Mouse (Mus musculus) embryonic stem cell, embryonic (primary cell): ENCODE data around the gene Osbpl7.

Experiments
- CTCF ChIA-PET, 4 experiments: fragments of 300-600 bp in 2 of 4; fragments of 350-600 bp in 2 of 4; sonication (Branson Sonifier 250); formaldehyde crosslinking; loops; one replicate each; lab custom pipeline; 2022; ENCODE audit warnings: inconsistent platforms in 2 of 4; lab: Charles Lee
- POLR2A ChIA-PET, 4 experiments: fragments of 300-600 bp in 2 of 4; fragments of 350-600 bp in 2 of 4; sonication (Branson Sonifier 250); formaldehyde crosslinking; loops; one replicate each; lab custom pipeline; 2022; ENCODE audit warnings: antibody characterized with exemption in 4 of 4, inconsistent platforms in 1 of 4; lab: Charles Lee

Gene Osbpl7

DNA sequence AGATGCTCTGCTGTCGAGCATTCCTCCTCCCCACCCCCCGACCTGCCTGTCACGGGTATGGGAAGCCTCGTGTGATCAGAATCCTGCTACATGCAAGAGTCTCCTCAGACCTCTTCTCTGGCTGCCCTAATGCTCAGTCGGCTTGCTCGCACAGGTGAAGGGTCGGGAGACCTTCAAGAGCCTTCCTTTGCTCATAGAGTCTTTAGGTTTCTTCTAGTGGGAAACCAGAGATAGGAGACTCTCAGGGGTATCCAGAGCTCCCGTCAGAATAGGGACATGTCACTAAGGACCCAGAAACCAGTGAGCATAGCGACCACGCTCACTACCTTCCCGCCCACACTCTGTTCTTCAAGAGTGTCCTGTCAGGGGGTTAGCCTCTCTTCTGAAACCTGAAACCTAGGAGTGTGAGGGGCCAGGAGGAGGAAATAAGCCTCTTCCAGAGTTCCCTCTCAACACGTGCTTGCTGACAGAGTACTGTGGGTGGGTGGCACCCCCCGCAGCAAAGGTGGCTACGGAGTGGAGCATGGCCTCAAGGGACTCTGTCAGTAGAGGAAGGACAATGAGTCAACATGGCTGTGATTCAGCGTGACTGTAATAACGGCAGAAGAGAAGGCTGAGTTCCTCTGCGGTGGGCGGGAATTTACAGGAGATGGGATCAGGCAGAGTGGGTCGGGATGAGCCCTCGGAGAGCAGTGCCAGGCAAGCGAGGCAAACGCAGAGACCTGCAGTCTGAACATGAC lies 33.1 kb downstream of the Osbpl7 start:
- ChIA-PET CTCF (interaction anchor here (0.6 to 3.1 kb wide), 15 partner anchors 9 to 805 kb away, joined by 3 to 11 read pairs (median 3); partner anchors contain the start of gene Tbx21 (in 1 of the 4)), POLR2A (interaction anchor here in 3 of 4 experiments (0.6 to 7.3 kb wide), 39 partner anchors 10 to 386 kb away, joined by 3 to 83 read pairs (median 12); partner anchors contain the start of genes Kpnb1 (in 2 of the 3), Tbx21 (in 2 of the 3), Mrpl10 (in 1 of the 3) and Osbpl7 (in 1 of the 3))

DNA sequence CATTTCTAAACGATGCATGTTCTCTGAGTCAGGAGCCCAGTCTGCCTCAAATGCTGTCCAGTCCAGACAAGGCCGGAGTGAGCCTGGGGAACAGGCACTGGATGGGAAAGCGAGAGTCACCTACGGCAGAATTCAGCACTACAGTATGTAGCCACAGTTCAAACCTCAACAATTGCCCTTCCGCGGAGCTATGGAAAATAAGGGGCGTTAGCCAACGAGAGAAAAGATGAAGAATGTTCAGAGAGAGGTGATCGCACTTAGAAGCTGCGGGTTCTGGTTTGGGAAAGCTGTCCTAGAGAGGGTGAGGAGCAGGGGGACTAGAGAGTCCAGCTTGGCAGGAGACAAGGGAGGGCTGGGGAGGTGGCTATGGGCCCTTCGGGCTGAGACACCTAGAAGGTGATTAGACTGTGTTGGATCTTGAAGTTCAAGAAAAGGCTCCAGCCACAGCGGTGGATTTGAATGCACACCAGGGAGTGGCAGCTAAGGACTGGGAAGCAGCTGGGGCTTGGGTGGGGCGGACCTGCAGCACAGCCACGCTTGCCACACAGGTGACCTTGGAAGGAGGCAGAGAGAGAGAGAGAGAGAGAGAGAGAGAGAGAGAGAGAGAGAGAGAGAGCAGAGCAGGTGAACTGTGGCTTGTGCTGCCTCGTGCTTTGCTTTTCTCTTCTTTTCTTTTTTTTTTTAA lies 34.5 kb downstream of the Osbpl7 start:
- ChIA-PET CTCF (interaction anchor here (0.6 to 3.1 kb wide), 24 partner anchors 10 to 1834 kb away, joined by 3 to 11 read pairs (median 3); no protein-coding TSS in a partner anchor), POLR2A (interaction anchor here (0.6 to 7.3 kb wide), 93 partner anchors 9 to 1509 kb away, joined by 3 to 83 read pairs (median 6); partner anchors contain the start of genes Cdk5rap3 (in 2 of the 4), Kpnb1 (in 2 of the 4), Tbkbp1 (in 2 of the 4) and Tbx21 (in 2 of the 4))

DNA sequence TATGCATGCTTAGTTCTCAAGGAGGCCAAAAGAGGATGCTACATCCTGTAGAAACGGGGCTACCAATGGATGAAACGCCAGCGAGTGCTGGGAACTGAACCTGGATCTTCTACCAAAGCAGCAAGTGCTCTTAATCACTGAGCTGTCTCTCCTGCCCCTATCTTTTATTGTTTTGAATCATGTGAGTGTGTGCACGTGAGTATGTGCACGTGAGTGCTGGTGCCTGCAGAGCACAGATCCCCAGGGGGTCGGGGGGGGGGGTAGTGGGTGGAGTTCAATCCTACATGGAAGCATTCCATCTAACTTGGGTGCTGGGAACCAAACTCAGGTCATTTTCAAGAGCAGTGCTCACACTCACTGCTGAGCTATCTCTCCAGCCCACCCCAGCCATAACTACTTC lies 35.9 kb downstream of the Osbpl7 start:
- ChIA-PET POLR2A (interaction anchor here in 3 of 4 experiments (0.6 to 7.3 kb wide), 116 partner anchors 8 to 928 kb away, joined by 3 to 83 read pairs (median 5); partner anchors contain the start of genes Tbx21 (in 3 of the 3), Cdk5rap3 (in 2 of the 3), Kpnb1 (in 2 of the 3) and Lrrc46 (in 2 of the 3)), CTCF (interaction anchor here (0.6 to 2.2 kb wide), 16 partner anchors 12 to 303 kb away, joined by 3 to 10 read pairs (median 3); partner anchors contain the start of genes Kpnb1 (in 1 of the 4) and Tbx21 (in 1 of the 4))

DNA sequence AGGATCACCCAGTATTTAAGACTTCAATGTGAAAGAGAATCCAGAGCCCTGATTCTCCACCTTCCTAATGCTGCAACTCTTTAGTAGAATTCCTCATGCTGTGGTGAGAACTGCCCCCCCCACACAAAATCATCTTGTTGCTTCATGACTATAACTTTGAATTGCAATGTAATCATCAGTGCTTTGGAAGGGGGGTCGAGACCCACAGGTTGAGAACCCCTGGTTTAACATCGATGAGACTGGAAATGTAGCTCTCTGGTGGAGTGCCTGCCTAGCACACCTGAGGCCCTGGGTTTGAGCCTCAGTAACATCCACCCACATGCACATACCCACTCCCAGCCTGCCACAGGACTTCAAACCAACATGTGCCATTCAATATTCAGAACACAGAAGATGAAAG lies 44.2 kb downstream of the Osbpl7 start:
- POLR2A ChIA-PET: interaction anchor here in 2 of 4 experiments (1.7 to 7.2 kb wide), 4 partner anchors 10 to 58 kb away, joined by 3 to 83 read pairs (median 6); partner anchors contain the start of gene Tbx21 (in 1 of the 2)
- CTCF ChIA-PET: interaction anchor here in 2 of 4 experiments (0.6 to 1.0 kb wide), 3 partner anchors 11 to 710 kb away, joined by 3 to 5 read pairs (median 5); no protein-coding TSS in a partner anchor

DNA sequence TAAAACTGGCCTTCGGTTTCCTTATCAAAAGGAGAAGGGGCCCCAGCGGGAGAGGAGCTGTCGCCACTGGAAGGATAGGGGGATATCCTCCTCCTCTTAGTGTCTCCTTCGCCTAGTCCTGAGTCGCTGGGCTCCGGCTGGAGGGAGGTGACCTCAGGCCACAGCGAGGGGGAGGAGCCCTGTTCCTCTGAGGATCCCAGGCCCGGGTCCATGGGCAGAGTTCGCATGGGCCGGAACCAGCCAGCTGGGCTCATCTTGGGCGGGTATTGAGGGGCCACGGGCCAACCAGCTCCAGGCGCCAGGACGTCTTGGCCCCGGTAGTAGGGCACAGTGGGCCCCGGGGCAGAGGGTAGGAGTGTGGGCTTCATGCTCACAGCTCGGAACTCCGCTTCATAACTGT lies 48.4 kb downstream of the Osbpl7 start:
- ChIA-PET CTCF (interaction anchor here in 2 of 4 experiments (0.6 to 2.7 kb wide), 7 partner anchors 12 to 237 kb away, joined by 3 to 8 read pairs (median 4); partner anchors contain the start of gene Tbx21 (in 1 of the 2)), POLR2A (interaction anchor here in 3 of 4 experiments (0.6 to 7.2 kb wide), 19 partner anchors 9 to 199 kb away, joined by 3 to 83 read pairs (median 4); partner anchors contain the start of genes Lrrc46 (in 2 of the 3), Mrpl10 (in 2 of the 3), Tbx21 (in 2 of the 3) and Kpnb1 (in 1 of the 3))

DNA sequence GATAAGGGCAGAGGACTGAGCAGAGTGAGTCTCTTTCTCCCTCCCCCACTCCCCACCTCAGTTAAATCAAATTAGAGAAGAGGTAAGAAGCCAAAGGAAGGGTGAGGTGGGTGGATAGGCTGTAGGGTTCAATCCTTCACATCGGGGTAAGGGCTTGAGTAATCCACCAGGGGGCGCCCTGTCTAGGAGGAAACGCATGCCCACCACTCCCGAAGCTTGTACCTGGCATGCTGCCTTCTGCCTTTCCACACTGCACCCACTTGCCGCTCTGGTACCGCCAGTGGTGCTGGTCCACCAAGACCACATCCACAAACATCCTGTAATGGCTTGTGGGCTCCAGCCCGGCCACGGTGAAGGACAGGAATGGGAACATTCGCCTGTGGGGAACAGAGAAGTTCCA lies 51.3 kb downstream of the Osbpl7 start:
- ChIA-PET POLR2A (interaction anchor here in 3 of 4 experiments (0.6 to 2.6 kb wide), 14 partner anchors 9 to 1876 kb away, joined by 3 to 14 read pairs (median 4); partner anchors contain the start of gene Tbx21 (in 2 of the 3)), CTCF (interaction anchor here (0.5 to 2.2 kb wide), 33 partner anchors 10 to 765 kb away, joined by 3 to 12 read pairs (median 4); partner anchors contain the start of genes Tbx21 (in 2 of the 4), Cdk5rap3 (in 1 of the 4), Lrrc46 (in 1 of the 4) and Mrpl10 (in 1 of the 4))

DNA sequence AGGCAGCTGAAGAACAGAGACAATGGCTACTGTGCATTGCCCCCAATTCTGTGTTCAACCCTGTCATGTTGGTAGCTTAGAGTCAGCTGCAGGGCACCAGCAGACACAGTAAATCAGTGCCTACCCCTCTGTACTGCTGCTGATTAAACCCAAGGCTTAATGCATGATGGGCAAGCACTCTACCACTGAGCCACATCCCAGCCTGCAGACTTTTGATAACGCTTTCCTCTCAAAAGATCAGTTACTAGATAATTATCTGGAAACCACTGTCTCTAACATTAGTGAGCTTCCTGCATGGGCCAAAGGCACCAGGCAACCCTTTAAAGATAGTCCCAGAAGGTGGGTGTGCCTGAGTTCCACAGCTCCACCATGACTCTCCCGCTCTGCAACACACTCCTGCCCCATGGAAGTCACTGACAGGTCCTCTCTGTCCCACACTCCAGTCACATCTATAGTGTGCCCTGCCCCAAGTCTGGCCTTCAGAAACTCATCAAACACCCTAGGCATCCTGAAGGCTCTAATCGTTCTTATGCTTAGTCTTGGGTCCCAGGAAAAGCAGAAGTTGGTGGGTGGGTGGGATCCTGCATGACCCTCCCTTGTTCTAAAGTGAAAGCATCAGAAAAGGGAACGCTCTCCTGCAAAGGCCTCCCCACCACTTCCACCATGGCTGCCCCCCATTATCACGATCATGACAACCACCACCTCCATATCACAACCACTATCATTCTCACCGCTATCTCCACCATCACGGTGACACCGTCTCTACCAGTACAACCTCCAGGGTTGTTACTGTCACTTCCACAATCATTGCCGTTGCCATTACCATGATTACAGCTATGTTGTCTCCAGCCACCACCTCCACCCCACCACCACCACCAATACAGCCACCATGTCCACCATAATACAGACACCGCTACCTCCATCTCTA lies 53.0 kb downstream of the Osbpl7 start:
- CTCF ChIA-PET: interaction anchor here (0.6 to 2.2 kb wide), 13 partner anchors 11 to 225 kb away, joined by 3 to 13 read pairs (median 5); partner anchors contain the start of gene Scrn2 (in 1 of the 4)
- POLR2A ChIA-PET: interaction anchor here in 3 of 4 experiments (0.5 to 2.6 kb wide), 10 partner anchors 12 to 675 kb away, joined by 3 to 14 read pairs (median 3); partner anchors contain the start of genes Tbx21 (in 2 of the 3), Lrrc46 (in 1 of the 3) and Mrpl10 (in 1 of the 3)

DNA sequence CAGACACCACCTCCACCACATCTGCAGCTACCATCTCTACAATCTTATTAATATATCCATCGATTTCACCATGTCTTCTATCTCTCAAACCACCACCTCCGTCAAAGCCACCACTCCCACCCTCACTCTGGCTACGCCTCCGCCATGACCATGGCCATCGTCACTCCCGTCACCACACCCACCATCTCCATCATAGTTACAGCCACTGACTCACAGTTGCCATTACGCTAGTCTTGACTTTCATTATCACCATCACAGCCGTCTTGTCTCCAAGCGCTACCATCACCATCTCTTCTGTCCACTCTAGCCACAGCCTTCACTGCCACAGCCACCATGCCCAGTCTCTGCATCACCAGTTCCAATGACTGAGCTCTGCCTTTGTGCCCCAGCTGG lies 53.7 kb downstream of the Osbpl7 start:
- ChIA-PET CTCF (interaction anchor here in 3 of 4 experiments (0.7 to 2.0 kb wide), 6 partner anchors 10 to 224 kb away, joined by 3 to 5 read pairs (median 4); no protein-coding TSS in a partner anchor), POLR2A (interaction anchor here in 3 of 4 experiments (0.5 to 1.6 kb wide), 9 partner anchors 11 to 549 kb away, joined by 3 to 4 read pairs (median 3); partner anchors contain the start of genes Lrrc46 (in 1 of the 3), Mrpl10 (in 1 of the 3) and Tbx21 (in 1 of the 3))

DNA sequence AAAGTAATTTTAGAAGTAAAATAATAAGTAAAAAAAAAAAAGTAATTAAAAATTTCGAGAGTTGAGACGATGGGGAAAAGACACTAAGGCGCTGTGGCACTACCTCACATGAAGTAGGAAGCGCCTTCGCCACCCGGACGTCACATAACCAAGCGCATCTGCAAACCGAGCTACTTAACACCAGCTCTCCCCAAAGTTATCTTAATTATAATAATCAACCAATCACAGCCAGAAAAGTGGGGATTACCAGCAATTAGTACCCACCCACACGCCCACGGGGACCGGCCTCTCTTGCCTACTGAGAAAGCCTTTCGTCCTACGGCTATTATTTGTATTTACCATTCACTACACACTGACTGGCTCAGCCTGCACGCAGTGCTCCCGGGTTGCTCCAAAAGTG lies 58.5 kb downstream of the Osbpl7 start:
- ChIA-PET POLR2A (interaction anchor here in 1 of 4 experiments (0.7 to 2.0 kb wide), 2 partner anchors 22 to 28 kb away, joined by 3 to 8 read pairs; no protein-coding TSS in a partner anchor), CTCF (interaction anchor here in 2 of 4 experiments (0.7 to 1.1 kb wide), 2 partner anchors 24 to 36 kb away, joined by 3 read pairs; no protein-coding TSS in a partner anchor)

DNA sequence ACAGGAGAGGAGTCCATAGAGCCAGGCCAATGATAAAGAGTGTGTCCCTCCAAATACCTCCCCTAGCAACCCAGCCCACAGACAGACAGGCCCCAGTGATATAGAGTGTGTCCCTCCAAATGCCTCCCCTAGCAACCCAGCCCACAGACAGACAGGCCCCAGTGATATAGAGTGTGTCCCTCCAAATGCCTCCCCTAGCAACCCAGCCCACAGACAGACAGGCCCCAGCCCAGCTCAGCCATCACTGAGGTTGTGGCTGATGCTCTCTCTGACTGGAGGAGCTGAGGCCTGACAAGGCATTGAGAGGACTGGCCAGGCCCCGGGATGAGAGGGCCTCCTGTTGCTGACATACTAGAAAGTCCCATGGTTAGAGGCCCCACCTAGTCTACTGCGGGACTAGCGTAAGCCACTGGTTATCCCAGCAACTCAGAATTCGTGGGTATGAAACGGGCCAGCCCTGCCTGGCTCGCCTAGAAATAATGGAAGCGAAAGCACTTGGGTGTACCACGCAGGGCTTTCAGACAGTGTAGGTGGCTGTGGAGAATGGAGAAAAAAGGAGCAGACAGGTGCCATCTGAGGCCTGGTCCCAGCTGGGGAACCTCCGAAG lies 62.2 kb downstream of the Osbpl7 start:
- ChIA-PET CTCF (interaction anchor here in 2 of 4 experiments (1.1 to 1.9 kb wide), 2 partner anchors 34 kb away, joined by 3 to 8 read pairs; no protein-coding TSS in a partner anchor), POLR2A (interaction anchor here in 1 of 4 experiments (1.1 to 3.8 kb wide), 4 partner anchors 11 to 458 kb away, joined by 3 to 14 read pairs (median 6); no protein-coding TSS in a partner anchor)

DNA sequence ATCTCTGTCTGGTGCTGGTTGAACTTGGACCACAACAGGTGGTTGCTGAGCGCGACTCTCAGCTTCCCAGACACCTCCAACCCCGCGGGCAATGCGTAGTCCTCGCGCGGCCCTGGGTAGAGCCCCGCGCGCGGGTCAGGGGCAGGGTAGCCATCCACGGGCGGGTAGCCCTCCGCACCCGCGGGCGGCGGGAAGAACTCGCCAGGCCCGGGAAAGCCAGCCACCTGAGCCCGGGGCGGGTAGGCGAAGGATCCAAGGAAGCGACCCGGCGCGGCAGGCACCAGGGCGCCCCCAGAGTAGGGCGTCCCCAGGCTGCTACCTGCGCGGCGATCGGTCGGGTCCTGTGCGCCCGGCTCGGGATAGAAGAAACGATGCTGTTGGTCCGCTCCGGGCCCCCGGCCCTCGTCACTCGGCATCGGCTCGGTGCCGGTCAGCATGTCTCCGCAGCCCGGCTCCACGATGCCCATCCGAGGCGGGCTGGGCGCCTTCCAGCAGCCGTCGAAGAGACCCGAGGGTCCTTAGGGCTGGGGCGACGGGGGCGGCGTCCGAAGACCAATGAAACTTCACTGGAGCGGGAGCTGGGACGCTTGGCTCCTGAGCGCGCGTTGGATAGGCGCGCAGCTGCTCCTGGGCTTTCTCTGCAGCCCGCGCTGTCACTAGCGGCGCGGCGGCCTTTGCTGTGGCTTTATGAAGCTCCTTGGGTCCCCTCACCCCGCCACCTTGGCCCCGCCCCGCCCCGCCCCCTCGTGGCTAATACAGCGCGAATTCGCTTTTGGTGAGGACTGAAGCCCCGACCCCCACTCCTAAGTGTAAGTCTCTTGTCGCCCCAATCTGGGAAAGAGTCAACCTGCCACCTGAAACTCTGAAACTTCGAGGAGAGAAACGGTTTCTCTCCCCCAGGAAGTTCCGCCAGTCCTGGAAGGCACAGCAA lies 64.5 kb downstream of the Osbpl7 start, which contains the start of gene Tbx21:
Gene Tbx21, minus strand, starts transcription at position 661 of the 931 bp plus-strand sequence.
- ChIA-PET POLR2A (interaction anchor here (0.6 to 5.5 kb wide), 61 partner anchors 8 to 1599 kb away, joined by 3 to 36 read pairs (median 4); partner anchors contain the start of genes Kpnb1 (in 1 of the 4), Scrn2 (in 1 of the 4) and Tbkbp1 (in 1 of the 4)), CTCF (interaction anchor here (0.6 to 2.4 kb wide), 32 partner anchors 9 to 285 kb away, joined by 3 to 10 read pairs (median 4); partner anchors contain the start of genes Cdk5rap3 (in 1 of the 4) and Scrn2 (in 1 of the 4))

DNA sequence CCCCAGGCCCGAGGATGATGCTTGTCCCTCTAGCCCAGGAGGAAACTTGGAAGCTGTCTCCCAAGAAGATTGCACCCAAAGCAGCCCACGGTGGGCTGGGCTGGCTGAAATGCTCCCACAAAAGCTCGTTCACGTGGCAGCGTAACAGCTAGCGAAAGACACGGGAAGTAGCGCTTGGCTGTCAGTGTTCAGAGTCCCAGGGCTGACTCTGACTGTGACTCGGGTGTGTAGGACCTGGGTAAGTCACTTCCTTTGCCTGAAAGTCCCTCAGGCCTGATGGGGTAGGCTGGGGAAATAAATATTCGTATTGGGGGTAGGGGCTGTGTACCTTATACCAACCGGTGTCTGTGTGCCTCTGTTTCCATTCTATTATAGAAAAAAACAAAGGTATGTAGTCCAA lies 65.4 kb downstream of the Osbpl7 start:
- CTCF ChIA-PET: interaction anchor here in 3 of 4 experiments (0.5 to 2.4 kb wide), 20 partner anchors 8 to 695 kb away, joined by 3 to 10 read pairs (median 5); partner anchors contain the start of genes Cdk5rap3 (in 1 of the 3) and Lrrc46 (in 1 of the 3)
- POLR2A ChIA-PET: interaction anchor here (0.6 to 5.5 kb wide), 41 partner anchors 7 to 163 kb away, joined by 3 to 36 read pairs (median 5); partner anchors contain the start of gene Kpnb1 (in 1 of the 4)
